Mouse (Mus musculus): Measurements from ENCODE around the gene Rnf207. TPM values are rescaled to one million over a fixed set of nuclear protein-coding genes. Genes with fewer than 3 reads are reported as not detected.

The Rnf207 gene
- polyA plus RNA-seq, 3 experiments from 2014 or later = not detected

DNA sequence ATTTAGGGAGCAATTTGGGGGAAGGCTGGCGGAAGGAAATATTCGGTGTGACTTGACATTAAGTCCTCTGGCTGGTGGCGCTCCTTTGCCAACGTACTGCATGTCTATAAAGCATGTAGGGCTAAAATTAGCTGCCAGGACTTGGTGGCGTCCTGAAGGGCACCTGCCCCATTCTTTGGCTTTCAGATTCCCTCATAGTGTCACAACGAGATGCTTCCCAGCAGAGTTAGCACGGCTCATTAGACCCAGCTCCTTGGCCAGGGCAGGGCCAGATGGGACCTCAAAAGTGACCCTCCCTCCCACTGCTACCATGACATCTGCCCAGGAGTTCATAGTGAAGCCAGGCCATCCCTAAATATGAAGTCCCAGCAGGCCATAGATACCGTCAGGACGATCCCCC, 48.2 kb downstream of the Rnf207 start:
- ATAC-seq = no peak

DNA sequence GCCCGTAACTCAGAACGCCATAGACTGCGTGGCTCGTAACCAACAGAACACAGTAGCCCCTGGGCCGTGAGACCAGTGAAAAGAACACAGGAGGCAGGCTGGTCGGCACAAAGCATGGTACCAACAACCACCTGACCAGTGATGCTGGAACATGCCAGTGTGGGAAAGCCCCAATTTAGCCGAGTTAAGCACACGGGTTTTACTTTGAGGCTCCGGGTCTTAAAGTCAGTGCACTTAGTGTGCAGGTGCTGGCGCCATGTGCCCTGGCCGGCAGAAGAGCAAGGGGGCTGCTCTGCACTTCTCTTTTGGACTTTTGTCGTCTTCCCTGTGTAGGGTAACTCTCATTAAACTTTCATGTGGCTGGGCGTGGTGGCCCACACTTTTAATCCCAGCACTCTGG, 48.8 kb downstream of the Rnf207 start:
- ATAC-seq = no peak

DNA sequence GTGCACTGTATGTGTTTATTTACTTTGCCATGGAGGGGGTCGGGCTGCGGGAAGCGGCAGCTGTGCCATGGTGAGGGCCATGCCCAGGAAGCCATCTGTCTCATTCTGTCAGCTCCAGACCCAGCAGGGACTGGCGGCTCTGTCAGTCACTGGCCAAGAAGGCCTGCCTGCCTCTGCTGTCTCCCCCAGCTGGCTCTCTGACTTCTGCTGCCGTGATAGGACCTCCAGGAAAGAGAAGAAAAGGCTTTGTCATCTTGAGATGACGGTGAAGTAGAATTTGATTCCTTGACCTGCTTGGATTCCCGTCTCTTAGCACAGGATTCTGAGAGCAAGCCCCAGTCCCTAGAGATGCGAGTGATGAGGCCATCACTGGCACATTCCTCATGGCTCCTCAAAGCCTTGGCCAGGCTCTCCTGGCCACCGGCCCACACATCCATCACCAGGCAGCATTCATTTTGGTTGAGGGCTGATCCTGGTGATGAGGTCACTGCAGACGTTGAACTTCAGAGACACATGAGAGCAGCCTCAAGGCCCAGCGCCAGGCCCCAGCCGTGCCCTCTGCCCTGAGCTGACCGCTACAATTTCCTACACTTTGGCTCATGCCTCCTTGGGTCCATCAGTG, 50.9 kb downstream of the Rnf207 start:
- ATAC-seq = no peak

DNA sequence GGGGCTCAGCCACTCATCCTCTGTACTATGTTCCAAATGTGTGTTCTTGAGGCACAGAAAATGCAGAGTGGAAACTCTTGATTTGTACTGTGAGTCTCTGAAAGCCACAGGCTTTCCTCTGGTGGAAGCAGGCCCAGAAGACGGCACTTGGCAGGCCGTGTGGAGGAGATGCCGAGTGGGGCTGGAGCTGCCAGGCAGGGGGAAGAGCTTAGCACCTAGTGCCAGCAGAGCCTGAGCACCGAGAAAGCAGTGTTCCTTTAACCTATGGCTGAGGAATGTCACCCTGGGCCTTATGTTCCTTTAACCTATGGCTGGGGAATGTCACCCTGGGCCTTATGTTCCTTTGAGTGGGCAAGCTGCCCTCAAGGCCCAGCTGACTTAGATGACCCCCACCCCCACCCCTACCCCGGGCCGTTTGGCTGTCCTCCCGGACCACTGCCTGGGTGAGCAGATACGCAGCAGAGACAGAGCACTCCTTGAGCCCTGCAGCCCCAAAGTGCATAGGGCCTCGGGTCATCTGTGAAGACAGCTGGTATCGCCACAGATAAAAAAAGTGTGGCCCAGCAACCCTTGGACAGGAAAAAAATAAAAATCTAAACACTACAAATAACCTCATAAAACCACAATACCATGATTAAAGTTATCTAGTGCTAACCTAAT, 52.4 kb downstream of the Rnf207 start:
- no peak for ATAC-seq

DNA sequence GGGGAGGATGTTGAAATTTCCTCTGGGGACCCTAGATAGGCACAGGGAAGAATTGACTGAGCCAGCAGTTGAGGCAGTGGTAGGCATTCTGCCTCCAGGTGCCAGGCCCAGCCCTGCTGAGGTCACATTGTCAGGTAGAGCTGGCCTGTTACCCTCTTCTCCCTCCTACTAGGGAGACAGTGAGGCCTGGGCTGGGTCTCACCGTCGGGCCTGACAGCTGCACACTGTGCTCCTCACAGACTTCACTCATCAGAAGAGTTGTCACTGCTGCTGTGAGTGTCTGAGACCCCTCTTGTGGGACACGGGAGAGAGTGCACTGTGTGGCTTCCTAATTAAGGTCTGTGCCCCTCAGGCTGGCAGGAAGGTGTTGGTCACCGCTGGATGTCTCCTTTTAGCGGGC, 53.0 kb downstream of the Rnf207 start:
- no peak for ATAC-seq

DNA sequence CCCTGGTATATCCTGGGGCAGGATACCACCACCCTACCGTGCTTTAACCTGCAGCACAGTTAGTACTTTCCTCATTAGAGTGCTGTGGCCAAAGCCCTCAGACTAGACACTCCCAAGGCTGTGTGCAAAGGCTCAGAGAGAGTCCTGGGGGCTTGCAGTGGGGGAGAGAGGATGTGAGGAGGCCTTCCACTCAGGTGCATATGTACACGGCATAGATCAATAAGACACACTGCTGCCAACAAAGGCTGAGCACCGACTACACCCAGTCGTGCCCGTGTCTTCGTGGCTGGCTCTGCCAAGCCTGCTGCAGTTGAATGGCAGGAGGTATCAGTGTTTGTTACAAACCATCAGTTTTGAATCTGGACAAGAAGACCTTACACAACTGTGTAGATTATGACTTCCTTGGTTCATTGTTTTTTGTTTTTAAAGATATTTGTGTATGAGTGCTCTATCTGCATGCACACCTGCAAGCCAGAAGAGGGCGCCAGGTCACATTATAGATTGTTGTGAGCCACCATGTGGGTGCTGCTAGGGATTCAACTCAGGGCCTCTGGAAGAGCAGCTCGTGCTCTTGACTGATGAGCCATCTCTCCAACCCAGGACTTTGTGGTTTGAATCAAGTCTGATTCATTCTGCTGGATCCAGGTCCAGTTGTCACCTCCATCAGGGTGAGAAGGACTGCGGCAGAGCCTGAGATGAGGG, 53.8 kb downstream of the Rnf207 start:
- no peak for ATAC-seq

DNA sequence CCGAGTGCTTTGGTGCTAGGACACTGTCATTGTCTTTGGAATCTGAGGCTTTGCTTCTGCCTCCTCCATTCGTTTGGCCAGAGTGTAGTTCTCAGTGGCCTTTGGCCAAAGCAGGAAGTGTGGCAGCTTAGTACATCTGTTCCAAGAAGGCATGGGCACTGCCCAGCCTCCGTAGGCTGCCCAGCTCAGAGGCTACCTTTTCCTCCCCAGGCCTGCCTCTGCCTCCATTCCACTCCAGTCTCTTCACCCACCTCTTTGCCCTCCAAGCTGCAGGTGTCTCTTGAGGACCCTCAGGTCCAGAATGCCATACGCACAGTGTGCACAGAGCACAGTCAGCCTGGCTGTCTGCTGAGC, 54.6 kb downstream of the Rnf207 start:
- no peak for ATAC-seq

DNA sequence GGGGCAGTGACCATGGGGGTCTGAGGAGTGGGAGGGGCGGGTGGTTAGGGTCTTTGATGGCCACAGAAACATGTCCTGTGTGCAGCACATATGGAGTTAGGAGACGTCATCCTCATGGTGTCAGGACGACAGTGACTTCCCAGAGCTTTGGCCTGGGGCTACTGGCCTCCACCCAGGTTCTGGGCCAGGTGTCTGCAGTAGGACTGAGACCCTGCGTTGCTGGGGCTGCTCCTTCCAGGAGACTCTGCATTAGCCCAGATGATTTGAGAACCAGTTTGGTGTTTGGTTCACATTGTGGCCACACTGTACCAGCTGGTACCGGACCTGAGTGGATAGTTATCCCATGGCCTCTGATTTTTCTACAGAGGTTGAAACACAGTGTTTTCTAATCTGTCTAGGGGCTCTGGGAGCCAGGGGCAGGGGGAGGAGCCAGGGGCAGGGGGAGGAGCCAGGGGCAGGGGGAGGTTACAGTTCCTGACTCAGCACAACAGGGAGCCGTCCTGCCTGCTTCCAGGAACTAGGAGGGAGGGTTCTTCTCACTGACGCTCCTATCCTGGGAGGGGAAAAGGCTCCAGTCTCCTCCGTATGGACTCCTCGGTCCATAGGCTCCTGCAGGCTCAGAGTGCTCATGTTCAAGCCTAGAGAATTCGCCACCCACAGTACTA, 55.1 kb downstream of the Rnf207 start:
- ATAC-seq = no peak

DNA sequence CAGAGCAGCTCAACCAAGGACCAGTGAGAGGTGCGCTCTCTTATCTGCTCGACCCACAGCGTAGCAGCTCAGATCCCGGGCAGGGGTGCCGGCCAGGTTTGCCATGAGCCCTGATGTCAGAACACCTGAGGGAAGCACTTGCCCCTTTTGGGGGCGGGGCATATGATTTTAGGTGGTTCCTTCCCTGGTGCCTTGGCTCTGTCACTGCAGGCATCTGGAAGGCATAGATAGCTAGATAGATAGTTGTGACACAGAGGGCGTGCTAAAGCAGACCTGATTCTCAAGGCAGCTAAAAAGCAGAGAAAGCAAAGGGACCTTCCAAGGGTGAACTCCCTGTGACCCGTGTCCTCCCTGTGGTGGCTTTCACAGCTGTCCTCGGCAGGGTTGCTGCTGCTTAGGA, 55.7 kb downstream of the Rnf207 start:
- no peak for ATAC-seq

DNA sequence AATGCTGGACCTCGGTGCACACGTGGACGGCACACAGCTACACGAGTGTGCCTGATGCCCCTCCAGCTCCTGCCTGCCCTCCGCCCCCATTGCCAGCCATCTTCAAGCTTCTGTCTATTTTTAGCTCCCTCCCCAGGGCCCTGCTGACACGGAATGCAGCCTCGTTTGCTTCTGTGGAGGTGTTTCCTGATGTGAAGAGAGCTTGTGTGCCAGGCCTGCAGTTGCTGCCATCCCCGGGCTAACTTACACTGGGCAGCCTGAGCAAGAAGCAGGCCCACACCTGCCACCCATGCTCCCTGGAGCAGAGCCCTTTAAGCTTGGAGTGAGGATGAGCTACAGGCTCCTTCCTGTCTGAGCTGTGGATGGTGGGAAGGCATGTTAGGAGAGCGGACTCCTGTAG, 56.6 kb downstream of the Rnf207 start:
- no peak for ATAC-seq

DNA sequence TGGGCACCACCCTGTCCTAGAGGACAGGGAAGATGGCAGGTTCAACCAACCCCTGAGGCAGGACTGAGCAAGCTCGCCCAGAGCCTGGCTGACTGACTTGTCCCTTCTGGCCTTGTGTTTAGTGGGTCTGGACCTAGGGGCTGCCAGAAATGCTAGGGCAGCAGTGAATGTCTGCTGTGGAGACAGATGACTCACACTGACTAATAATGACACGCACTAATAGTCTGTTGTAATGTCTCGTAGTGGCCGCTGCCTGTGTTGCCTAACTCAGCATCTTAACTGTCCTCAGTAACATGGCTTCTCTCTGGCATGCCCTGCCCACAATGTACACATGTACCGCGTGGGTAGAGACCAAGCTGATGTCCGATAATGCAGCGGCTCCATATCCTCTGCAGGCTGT, 58.3 kb downstream of the Rnf207 start:
- no peak for ATAC-seq

DNA sequence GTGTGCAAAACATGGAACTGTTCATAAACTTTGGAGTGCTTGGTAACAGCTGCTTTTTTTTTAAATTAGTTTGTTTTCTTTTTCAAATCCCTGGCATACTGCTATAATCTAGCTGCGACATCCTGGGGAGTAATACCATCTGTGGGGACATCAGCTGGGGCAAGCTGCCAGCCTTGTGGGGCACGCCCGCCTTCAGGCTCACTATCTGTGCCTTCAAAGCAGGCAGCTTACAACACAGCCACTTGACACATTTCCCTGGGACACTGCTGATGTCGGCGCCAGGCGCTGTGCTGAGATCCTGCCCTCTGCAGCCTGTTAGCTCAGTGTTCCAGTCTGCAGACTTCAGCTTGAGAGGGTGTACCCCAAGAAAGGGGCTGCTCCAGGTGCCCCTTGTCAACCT, 61.7 kb downstream of the Rnf207 start:
- ATAC-seq = no peak

Other genes starting within 250 kb of the Rnf207 start
- gene Plekhg5, start 246.5 kb downstream of the Rnf207 start, polyA plus RNA-seq (2017; shearing (Covaris generic)) = 1 to 10 TPM; 2.5 to 3.7 (median 2.9) TPM
- 100 to 1,000 TPM; 125 to 133 (median 127) TPM for gene Tnfrsf25, start 203.1 kb downstream of the Rnf207 start, polyA plus RNA-seq (2017; shearing (Covaris generic))
- gene Espn, start 166.6 kb downstream of the Rnf207 start, polyA plus RNA-seq (2017; shearing (Covaris generic)) = 10 to 100 TPM in 1 of 3 experiments, 1 to 10 TPM in 2; 6.0 to 13.1 (median 9.7) TPM
- not detected for gene Hes2, start 160.1 kb downstream of the Rnf207 start, polyA plus RNA-seq (2017; shearing (Covaris generic))
- gene Acot7, start 140.9 kb downstream of the Rnf207 start, polyA plus RNA-seq (2017; shearing (Covaris generic)) = 100 to 1,000 TPM; 124 to 249 (median 126) TPM
- gene Gpr153, start 44.8 kb downstream of the Rnf207 start, polyA plus RNA-seq (2017; shearing (Covaris generic)) = under 1 TPM in 1 of 3 experiments, not detected in 2; 0.15 TPM
- gene Hes3, start 27.3 kb downstream of the Rnf207 start, polyA plus RNA-seq (2017; shearing (Covaris generic)) = not detected
- gene Icmt, start 21.8 kb downstream of the Rnf207 start, polyA plus RNA-seq (2017; shearing (Covaris generic)) = 1 to 10 TPM; 5.1 to 8.8 (median 7.1) TPM
- 1,000 to 10,000 TPM in 1 of 3 experiments, 100 to 1,000 TPM in 2; 752 to 1,062 (median 960) TPM for gene Rpl22, start 6.7 kb upstream of the Rnf207 start, polyA plus RNA-seq (2017; shearing (Covaris generic))
- under 1 TPM in 2 of 3 experiments, not detected in 1; 0.05 to 0.11 TPM for gene Chd5, start 19.7 kb upstream of the Rnf207 start, polyA plus RNA-seq (2017; shearing (Covaris generic))
- under 1 TPM in 1 of 3 experiments, not detected in 2; 0.41 TPM for gene Nphp4, start 157.7 kb upstream of the Rnf207 start, polyA plus RNA-seq (2017; shearing (Covaris generic))
- gene Kcnab2, start 158.9 kb upstream of the Rnf207 start, polyA plus RNA-seq (2017; shearing (Covaris generic)) = 100 to 1,000 TPM in 1 of 3 experiments, 10 to 100 TPM in 2; 81.9 to 170 (median 96.5) TPM